Mouse (Mus musculus): ENCODE data around the gene Ebf1.

GRCm38 (mm10) chr11:44795767-44796166 is 178.7 kb downstream of the Ebf1 start:
- no peak for TF ChIP-seq GATA1 (IDR thresholded peaks at IDR 0.05; ENCODE audit: low read length)
- TF ChIP-seq TAL1 (IDR thresholded peaks at IDR 0.05; ENCODE audit: low read length), result no peak

Data from erythroblast, embryonic 14.5 days (primary cell).